Mouse (Mus musculus) lung, adult 2 months (tissue): ENCODE results near the gene Rsf1.

ENCODE experiments used
- CTCF ChIP-seq: fragments of 200-500 bp; IDR thresholded peaks from 2 replicates; pipeline ENCODE4 v1.5.1; 2011; ENCODE audit warnings: mild to moderate bottlenecking, low read length, control low read depth; ENCODE audit not compliant: insufficient read depth
- POLR2A ChIP-seq: fragments of 200-500 bp; IDR thresholded peaks from 2 replicates; pipeline ENCODE4 v1.6.1; 2011; ENCODE audit warnings: low read depth, mild to moderate bottlenecking, control low read depth, low read length, borderline replicate concordance; ENCODE audit errors: extremely low read depth

DNA sequence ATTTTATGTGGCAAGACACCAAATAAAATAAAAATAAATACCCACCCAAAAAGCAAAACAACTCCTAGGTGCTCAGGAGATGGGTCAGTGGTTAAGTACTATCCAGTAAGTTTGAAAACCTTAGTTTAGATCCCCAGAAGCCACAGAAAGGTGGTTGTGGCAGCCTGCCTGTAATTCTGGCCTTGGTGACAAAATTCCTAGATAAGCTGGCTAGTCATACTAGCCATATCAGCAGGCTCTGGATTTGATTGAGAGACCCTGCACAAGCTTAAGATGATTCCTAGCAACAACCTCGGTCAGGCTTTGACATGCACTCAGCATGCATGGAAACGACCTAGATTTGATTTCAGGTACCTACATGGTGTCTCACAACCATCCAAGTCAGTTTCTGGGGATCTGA is 49.7 kb downstream of the Rsf1 start:
- TF ChIP-seq CTCF (no peak), POLR2A (no peak)
